Mouse (Mus musculus) splenic B cell, adult 2 months (primary cell): ENCODE measurements at regions not wholly inside any gene's neighbourhood (a gene's known extent, or its start where the extent isn't known, plus 50 kb on each side); places are given as distances from the start of the nearest gene placed in this dataset.

Experiments used
- DNase-seq: peaks from one replicate; pipeline ENCODE4 v3.0.0-alpha.2; 2011; ENCODE audit warnings: low read depth, low spot score
- H3K27me3 ChIP-seq: 2 replicates; pipeline ENCODE4 v1.6.1; 2012; ENCODE audit warnings: mild to moderate bottlenecking, low read length, moderate library complexity, mixed read lengths; ENCODE audit not compliant: control insufficient read depth, poor library complexity, insufficient read depth, severe bottlenecking
- H3K36me3 ChIP-seq: 2 replicates; pipeline ENCODE4 v1.6.1; 2012; ENCODE audit warnings: mild to moderate bottlenecking, low read length, moderate library complexity, mixed read lengths; ENCODE audit not compliant: control insufficient read depth, poor library complexity, insufficient read depth, severe bottlenecking

GRCm38 (mm10) chr1:38739018-38739417 is 74.3 kb upstream of the Aff3 start:
- Histone ChIP-seq H3K36me3 (no peaks in the 10 kb centered on the region), H3K27me3 (no peaks in the 10 kb centered on the region)
- no peak for DNase-seq

- no peaks in the 10 kb centered on the region for H3K36me3 ChIP-seq
- no peaks in the 10 kb centered on the region for H3K27me3 ChIP-seq
- no peak for DNase-seq
Observed at GRCm38 (mm10) chr1:38735768-38736167, 71.0 kb upstream of the Aff3 start.

GRCm38 (mm10) chr1:38733201-38733600 is 68.4 kb upstream of the Aff3 start:
- no peaks in the 10 kb centered on the region for H3K36me3 ChIP-seq
- DNase-seq: no peak

GRCm38 (mm10) chr1:38729977-38730782 is 65.4 kb upstream of the Aff3 start:
- DNase-seq: no peak
- Histone ChIP-seq H3K36me3 (no peaks in the 10 kb centered on the region), H3K27me3 (no peaks in the 10 kb centered on the region)

More at GRCm38 (mm10) chr1:38733201-38733600, 68.4 kb upstream of the Aff3 start:
- H3K27me3 ChIP-seq: no peaks in the 10 kb centered on the region

- Histone ChIP-seq H3K36me3 (no peaks in the 10 kb centered on the region), H3K27me3 (no peaks in the 10 kb centered on the region)
- DNase-seq: no peak
Observed at GRCm38 (mm10) chr1:38725805-38726204, 61.0 kb upstream of the Aff3 start.

- DNase-seq: no peak
- no peaks in the 10 kb centered on the region for H3K27me3 ChIP-seq
Observed at GRCm38 (mm10) chr1:38724631-38725030, 59.9 kb upstream of the Aff3 start.

GRCm38 (mm10) chr1:38722155-38722554 is 57.4 kb upstream of the Aff3 start:
- DNase-seq: no peak
- H3K36me3 ChIP-seq: no peaks in the 10 kb centered on the region
- H3K27me3 ChIP-seq: no peaks in the 10 kb centered on the region

More at GRCm38 (mm10) chr1:38724631-38725030, 59.9 kb upstream of the Aff3 start:
- no peaks in the 10 kb centered on the region for H3K36me3 ChIP-seq

- no peaks in the 10 kb centered on the region for H3K27me3 ChIP-seq
- DNase-seq: peak; percentile 51
- no peaks in the 10 kb centered on the region for H3K36me3 ChIP-seq
Observed at GRCm38 (mm10) chr1:38720287-38720686, 55.5 kb upstream of the Aff3 start.

- DNase-seq: no peak
- H3K36me3 ChIP-seq: no peaks in the 10 kb centered on the region
Observed at GRCm38 (mm10) chr1:38715621-38716020, 50.9 kb upstream of the Aff3 start.

More at GRCm38 (mm10) chr1:38715621-38716020, 50.9 kb upstream of the Aff3 start:
- H3K27me3 ChIP-seq: no peaks in the 10 kb centered on the region
